Mouse (Mus musculus) frontal cortex, postnatal 14 days (tissue): Measurements from ENCODE around the gene D7Ertd443e.
A peak's percentile ranks its signal among the peaks of the same experiment; 100 is the strongest.

Experiments used
- DNase-seq, 2 experiments: peaks; one replicate each; pipeline ENCODE4 v3.0.0; 2022; ENCODE audit warnings: low spot score in 2 of 2

D7Ertd443e gene

DNA sequence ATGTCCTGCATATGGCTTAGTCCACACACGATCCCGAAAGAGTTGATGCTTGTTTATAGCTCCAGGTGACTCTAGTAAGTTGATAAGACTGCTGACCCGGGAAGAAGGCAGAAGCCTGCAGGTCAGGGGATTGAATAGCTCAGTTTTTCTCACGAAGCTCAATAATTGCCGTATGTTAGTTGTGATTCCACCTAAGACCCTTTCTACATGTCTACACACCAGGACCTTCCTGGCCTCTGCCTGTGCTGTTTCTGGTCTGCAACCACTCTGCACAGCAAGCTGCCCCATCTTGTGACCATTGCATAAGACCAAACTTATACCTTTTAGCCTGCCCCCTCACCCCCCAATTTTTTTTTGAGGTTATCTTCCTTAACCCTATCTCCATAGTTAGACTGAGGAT is 96.3 kb downstream of the D7Ertd443e start:
- no peak for DNase-seq

- no peak for DNase-seq
Observed at GRCm38 (mm10) chr7:134287570-134288222, 97.8 kb downstream of the D7Ertd443e start.

- DNase-seq = no peak
Observed at GRCm38 (mm10) chr7:134272956-134273355, 112.5 kb downstream of the D7Ertd443e start.

DNA sequence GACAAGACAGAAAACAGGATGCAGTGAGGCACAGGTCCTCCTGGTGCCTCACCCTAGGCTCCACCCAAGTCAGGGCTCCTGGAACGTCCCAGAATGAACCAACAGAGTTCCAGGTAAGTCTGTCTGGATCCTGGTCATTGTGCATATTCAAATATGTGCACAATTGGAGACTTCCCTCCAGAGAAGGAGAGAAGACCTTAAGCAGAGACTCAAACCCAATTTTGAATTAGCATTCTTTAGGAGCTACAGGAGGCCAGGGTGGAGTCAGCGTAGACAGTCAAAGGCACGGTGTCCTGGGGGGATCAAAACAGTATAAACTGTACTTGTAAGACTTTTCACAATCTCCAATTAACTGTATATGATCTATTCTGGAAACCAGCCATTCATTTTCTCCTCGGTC is 113.0 kb downstream of the D7Ertd443e start:
- DNase-seq = no peak

DNA sequence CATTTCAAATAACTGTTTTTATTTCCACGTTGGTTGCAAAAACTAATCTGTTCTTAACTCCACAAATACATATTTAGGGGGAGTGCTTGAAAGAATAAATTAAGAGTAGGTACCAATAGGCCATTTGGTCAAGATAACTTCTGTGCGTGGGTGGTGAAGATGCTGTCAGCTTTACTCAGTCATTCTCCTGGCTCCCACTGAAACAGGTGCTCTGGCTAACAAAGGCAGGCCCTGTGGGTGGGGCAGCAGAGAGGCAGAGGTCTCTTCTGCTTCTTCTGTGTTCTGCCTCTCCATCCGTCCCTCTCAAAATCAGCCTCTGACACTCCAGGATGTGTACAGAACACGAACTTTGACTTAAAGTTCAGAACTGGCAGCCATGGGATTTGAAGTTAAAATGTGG is 119.7 kb downstream of the D7Ertd443e start:
- DNase-seq = no peak

DNA sequence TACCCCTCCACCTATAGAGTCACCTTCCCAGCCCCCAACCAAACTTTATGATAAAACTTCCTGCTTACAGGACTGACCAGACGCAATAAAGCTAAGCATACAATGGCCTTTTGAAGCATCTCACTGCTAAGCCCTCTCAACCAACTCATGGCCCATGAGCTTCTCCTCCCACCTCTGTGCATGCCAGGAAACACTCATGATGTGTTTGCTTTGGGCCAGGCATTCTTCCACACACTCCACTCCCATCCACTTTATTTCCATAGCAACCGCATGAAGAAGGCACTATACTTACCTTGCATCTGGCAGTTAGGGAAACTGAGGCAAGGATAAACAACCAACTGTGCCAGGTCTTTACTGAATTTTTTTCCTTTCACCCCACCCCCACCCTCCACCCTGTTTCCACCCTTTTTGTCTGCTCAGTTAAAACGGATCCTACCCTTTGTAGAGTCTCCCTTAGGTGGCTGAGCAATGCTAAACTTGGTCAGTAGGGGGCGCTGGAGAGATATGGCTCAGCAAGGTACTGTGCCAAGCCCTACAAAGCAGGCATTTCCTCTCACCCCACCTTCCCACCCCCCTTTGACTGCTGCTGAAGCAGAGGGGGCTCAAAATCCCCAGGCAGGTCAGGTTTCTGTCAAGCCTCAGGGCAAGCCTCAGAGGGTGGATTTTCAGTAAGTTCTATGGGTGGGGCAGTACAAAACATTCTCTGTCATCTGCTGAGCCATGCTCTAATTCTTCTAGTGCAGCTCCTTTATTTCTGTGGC is 122.1 kb downstream of the D7Ertd443e start:
- peak; percentile 14 to 55 for DNase-seq

GRCm38 (mm10) chr7:134261003-134261701 is 124.3 kb downstream of the D7Ertd443e start:
- no peak for DNase-seq

GRCm38 (mm10) chr7:134250273-134250870 is 135.1 kb downstream of the D7Ertd443e start:
- DNase-seq = no peak

GRCm38 (mm10) chr7:134248041-134248440 is 137.4 kb downstream of the D7Ertd443e start:
- DNase-seq = no peak

DNA sequence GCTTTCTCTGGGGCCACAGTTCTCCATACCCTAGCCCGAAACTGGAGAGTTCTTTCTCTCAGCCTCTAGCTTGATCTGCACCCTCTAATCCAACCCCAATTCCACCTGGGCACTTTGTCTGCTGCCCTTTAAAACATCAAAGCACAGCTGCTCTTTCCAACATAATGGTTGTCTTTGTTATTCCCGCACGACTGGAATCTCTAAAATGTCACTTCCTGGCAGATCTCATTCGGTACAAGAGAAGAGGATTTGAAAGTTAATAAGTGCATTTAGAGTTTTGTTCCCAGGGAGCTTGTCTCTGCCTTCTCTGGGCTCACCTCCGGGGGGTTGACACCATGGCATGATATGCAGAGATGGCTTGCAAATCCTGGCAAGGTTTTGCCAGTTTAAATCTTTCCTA is 138.8 kb downstream of the D7Ertd443e start:
- DNase-seq = no peak

DNA sequence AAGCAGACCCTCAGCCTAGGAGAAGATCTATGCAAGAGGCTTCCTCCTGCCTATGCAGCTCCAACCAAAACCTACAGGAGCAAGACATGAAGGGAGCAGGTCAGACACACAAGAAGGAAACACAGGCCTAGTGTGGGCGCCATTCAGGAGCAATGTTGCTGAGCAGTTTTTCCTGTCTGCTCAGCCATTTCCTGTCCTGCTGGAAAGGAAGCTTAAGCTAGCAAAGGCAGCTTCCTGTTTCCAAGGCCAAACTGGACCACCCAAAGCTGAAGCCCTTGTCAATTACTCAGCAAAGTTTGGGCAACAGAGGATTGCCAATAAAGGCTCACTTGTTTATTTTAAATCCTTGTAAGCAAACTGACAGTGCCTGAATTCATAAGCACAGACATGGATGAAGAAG is 142.7 kb downstream of the D7Ertd443e start:
- no peak for DNase-seq

DNA sequence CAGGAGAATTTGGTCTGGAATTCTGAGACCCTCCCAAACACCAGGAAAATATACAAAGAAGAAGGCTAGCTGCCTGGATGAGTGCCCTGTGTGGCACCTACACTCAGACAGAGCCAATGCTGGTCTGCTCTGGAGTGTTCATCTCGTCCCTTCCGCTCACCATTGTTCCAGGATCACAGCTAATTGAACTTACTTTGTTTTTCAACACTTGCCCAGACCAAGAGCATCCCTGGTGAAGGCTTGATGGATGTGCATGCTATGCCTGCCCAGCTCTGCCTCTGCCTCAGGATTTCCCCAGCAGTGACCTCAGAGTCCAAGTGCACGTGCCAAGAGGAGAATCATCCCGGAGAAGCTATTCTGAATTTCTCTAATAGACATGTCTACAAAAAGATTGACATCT is 144.2 kb downstream of the D7Ertd443e start:
- no peak for DNase-seq

- no peak for DNase-seq
Observed at GRCm38 (mm10) chr7:134240579-134240978, 144.9 kb downstream of the D7Ertd443e start.

GRCm38 (mm10) chr7:134238863-134239262 is 146.6 kb downstream of the D7Ertd443e start:
- no peak for DNase-seq

DNA sequence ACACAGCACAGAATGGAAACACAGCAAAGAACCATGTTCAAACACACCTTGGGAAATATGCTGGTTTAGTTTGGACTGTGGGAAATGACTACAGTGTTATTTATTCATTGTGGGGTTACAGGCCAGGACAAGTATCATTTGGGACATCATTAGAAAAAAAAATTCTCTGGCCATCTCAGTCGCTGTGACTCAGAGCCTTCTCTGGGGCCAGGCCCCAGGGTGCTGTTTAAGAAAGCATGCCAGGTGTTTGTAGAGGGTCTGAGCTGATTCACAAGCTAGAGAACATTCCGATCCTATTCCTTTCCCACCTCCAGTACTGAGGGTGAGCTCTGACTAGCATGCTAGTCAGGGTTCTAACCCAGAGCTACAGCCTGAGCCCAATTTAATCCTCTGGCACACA is 148.1 kb downstream of the D7Ertd443e start:
- DNase-seq = no peak

- no peak for DNase-seq
Observed at GRCm38 (mm10) chr7:134236727-134237126, 148.7 kb downstream of the D7Ertd443e start.

DNA sequence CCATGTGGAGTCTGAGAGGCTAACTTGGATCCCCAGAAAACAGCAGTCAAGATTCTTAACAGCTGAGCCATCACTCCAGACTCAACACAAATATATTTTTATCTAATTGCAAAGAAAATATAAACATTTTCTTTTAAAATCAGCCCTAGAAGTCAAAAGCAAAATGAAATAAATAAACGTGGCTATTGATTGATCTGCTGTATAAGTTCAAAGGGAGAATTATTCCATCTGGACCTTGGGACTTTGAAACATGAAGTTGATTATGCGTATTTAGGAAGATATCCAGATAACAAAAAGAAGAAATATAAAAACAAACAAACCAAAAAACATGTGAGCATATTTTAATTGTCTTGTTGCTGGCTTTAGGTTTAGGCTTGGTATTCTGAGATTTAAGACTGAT is 149.9 kb downstream of the D7Ertd443e start:
- no peak for DNase-seq

- no peak for DNase-seq
Observed at GRCm38 (mm10) chr7:134231378-134232346, 153.8 kb downstream of the D7Ertd443e start, which contains the start of gene Adam12. Gene Adam12, minus strand, starts transcription at chr7:134232146.

GRCm38 (mm10) chr7:134230708-134231107 is 154.8 kb downstream of the D7Ertd443e start:
- no peak for DNase-seq

DNA sequence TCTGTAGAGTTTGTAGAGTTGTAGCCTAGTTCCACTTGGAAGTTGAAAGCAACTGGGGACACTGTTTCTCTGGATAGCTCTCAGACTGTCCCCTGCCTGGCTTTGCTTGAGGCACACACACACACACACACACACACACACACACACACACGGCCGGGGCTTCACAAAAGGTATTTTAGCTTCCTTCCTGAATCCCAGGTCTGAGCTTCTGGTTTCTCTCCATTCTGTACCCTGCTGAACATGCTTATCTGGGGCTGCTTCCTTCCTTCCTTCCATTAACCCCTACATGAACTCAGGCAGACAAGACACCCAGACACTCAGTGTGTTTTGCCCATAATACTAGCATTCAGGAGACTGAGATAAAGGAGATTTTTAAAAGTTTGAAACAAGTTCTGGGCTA is 155.6 kb downstream of the D7Ertd443e start:
- no peak for DNase-seq
